Mouse (Mus musculus): ENCODE measurements around the gene Wfdc15b.

DNA sequence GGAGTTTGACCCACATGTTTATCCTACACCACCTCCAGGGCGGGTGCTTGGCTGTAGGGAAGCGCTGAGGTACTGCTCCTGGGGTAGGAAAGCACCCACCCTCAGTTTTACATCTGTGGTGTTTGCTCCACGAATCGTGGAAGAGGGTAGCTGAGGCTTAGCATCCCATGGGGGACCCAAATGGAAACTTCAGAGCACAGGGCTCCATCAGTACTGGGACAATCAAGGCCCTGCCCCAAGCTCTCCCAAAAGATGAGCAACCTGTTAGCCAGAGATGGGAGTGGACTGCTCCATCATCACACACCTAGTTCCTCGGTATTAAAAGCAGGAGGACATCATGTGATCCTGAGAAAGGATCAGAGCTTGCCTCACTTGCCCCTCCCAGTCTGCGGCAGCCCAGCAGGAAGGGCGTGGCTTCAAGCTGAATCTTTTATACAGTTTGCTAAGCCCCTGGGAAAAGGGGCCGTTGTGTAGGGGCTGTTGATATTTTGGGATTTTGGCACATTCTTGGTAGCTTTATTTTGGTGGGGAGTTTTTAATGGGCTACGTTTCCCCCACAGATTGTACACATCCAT is 37.2 kb downstream of the Wfdc15b start:
- TF ChIP-seq CTCF (conservative IDR thresholded peaks at IDR 0.05; ENCODE audit: insufficient read depth, insufficient read length, low read depth, low read length): no peak
- no peak for TF ChIP-seq POLR2A (IDR thresholded peaks at IDR 0.05; ENCODE audit: low read depth, low read length)

Measured in kidney, adult 2 months (tissue).